Mouse (Mus musculus): ENCODE data around the gene Hsfy2. TPM values are rescaled to one million over a fixed set of nuclear protein-coding genes. Genes with fewer than 3 reads are reported as not detected.

Gene Hsfy2
- total and polyA plus RNA-seq, 3 experiments, result not detected

DNA sequence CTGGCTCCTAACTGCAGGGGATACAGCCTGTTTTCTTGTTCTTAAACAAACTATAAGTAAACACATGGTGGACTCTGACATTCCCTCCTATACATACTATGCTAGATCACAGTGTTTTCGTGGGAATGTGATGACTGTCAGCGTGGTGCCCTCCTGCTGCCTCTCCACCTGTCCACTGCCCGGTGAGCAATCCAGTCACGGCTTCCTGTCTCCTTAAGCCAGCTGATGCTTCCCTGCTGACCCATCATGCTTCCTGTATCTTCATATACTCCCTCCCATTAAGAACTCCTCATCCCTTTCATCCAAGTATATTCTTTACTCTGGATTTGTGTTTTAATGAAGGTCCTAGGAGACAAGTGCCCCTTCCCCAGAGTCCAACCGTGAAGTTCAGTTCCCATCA, 33.3 kb upstream of the Hsfy2 start:
- H3K9me3 ChIP-seq (replicated peaks; ENCODE audit: insufficient read depth, low read length), result no peaks in the 10 kb centered on the region
- H3K36me3 ChIP-seq (ENCODE audit: control insufficient read depth in 1 of 2, insufficient read depth in 2 of 2, low read length in 2 of 2), result no peaks in the 10 kb centered on the region
- no peaks in the 10 kb centered on the region for H3K27me3 ChIP-seq (ENCODE audit: control insufficient read depth in 1 of 2, insufficient read depth in 2 of 2, low read length in 2 of 2)
- H3K9ac ChIP-seq (ENCODE audit: control insufficient read depth, low read depth, low read length, poor library complexity, severe bottlenecking), result no peak overlapping the region
- H3K4me1 ChIP-seq (ENCODE audit: control insufficient read depth in 1 of 2, insufficient read depth in 2 of 2, low read length in 2 of 2), result no peaks in the 10 kb centered on the region
- no peaks in the 10 kb centered on the region for H3K79me2 ChIP-seq (ENCODE audit: control insufficient read depth, insufficient read depth, low read length, poor library complexity)
- TF ChIP-seq POLR2AphosphoS2 (IDR thresholded peaks at IDR 0.05; ENCODE audit: low read length), result no peak
- no peak for TF ChIP-seq MAFK (IDR thresholded peaks at IDR 0.05; ENCODE audit: borderline replicate concordance, low read depth, low read length)
- no peak for TF ChIP-seq GATA1 (IDR thresholded peaks at IDR 0.05; ENCODE audit: low read depth, low read length)
- no peak for TF ChIP-seq HCFC1 (IDR thresholded peaks at IDR 0.05; ENCODE audit: low read depth, low read length)
- no peak overlapping the region for H3K27ac ChIP-seq (ENCODE audit: control insufficient read depth, low read depth, low read length)
- H3K4me3 ChIP-seq (ENCODE audit: control insufficient read depth in 1 of 2, insufficient read depth in 1 of 2, low read depth in 2 of 2, low read length in 2 of 2), result no peak overlapping the region
- no peak for DNase-seq (ENCODE audit: low read depth, low spot score)

DNA sequence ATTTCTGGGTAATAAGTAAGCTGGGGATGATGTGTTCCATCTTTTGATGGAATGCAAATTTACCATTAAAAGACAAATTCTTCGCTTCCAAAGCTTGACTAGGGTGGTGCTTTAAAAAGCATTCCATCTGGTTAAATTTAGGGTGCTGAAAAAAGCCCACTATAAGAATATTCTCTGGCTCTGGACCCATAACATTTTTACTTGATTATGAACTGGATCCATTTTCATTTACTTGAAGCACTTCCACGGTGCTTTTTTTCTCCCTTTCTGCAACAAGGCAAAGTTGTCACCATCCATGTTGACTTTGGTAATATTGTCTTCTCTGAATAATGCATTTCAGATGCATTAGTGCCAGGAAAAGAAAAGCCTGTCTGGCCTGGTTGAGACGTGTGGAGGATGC, 27.4 kb upstream of the Hsfy2 start:
- Histone ChIP-seq H3K9me3 (replicated peaks; ENCODE audit: insufficient read depth, low read length) (no peaks in the 10 kb centered on the region), H3K79me2 (ENCODE audit: control insufficient read depth, insufficient read depth, low read length, poor library complexity) (no peaks in the 10 kb centered on the region), H3K4me1 (ENCODE audit: control insufficient read depth in 1 of 2, insufficient read depth in 2 of 2, low read length in 2 of 2) (no peaks in the 10 kb centered on the region), H3K36me3 (ENCODE audit: control insufficient read depth in 1 of 2, insufficient read depth in 2 of 2, low read length in 2 of 2) (no peaks in the 10 kb centered on the region), H3K27me3 (ENCODE audit: control insufficient read depth in 1 of 2, insufficient read depth in 2 of 2, low read length in 2 of 2) (no peaks in the 10 kb centered on the region), H3K9ac (ENCODE audit: control insufficient read depth, low read depth, low read length, poor library complexity, severe bottlenecking) (no peak overlapping the region), H3K27ac (ENCODE audit: control insufficient read depth, low read depth, low read length) (no peak overlapping the region), H3K4me3 (ENCODE audit: control insufficient read depth in 1 of 2, insufficient read depth in 1 of 2, low read depth in 2 of 2, low read length in 2 of 2) (no peak overlapping the region)
- DNase-seq (ENCODE audit: low read depth, low spot score), result no peak
- no peak for TF ChIP-seq CTCF (IDR thresholded peaks at IDR 0.05 in 2 of 3, conservative IDR thresholded peaks at IDR 0.05 in 1 of 3; ENCODE audit: control insufficient read depth in 1 of 3, insufficient read depth in 1 of 3, low read depth in 2 of 3, low read length in 3 of 3, poor library complexity in 1 of 3, severe bottlenecking in 1 of 3)
- TF ChIP-seq GATA1 (IDR thresholded peaks at IDR 0.05; ENCODE audit: low read depth, low read length), result no peak
- TF ChIP-seq ZNF384 (IDR thresholded peaks at IDR 0.05; ENCODE audit: low read depth, low read length), result no peak
- TF ChIP-seq POLR2A (IDR thresholded peaks at IDR 0.05; ENCODE audit: control insufficient read depth in 1 of 2, insufficient read depth in 1 of 2, low read depth in 1 of 2, low read length in 2 of 2, poor library complexity in 1 of 2), result no peak
- TF ChIP-seq TCF12 (IDR thresholded peaks at IDR 0.05; ENCODE audit: low read depth, low read length), result no peak
- TF ChIP-seq MAZ (IDR thresholded peaks at IDR 0.05; ENCODE audit: low read depth, low read length), result no peak

DNA sequence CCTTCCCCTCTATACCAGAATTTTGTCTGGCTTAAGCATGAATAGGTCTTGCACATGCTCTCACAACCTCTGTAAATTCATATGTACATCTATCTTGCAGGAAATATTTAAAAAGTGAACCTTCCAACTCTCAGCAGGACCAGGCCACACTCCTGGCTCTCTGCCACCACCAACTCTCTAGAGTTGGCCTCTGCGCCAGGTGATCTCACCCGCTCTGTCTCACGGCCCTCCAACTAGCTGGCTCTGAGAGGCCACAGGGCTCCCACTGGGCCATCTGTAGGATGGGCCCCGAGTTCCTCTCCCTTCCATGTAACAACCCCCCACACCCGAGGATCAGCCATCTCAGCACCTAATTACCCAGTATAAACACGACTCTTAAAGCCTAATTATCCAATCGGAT, 10.4 kb downstream of the Hsfy2 start:
- H3K4me3 ChIP-seq (ENCODE audit: control insufficient read depth in 1 of 2, insufficient read depth in 1 of 2, low read depth in 2 of 2, low read length in 2 of 2), result no peak overlapping the region
- no peak for TF ChIP-seq JUND (IDR thresholded peaks at IDR 0.05; ENCODE audit: low read depth, low read length)
- TF ChIP-seq ZC3H11A (IDR thresholded peaks at IDR 0.05; ENCODE audit: low read depth, low read length), result no peak
- no peak for TF ChIP-seq BHLHE40 (IDR thresholded peaks at IDR 0.05; ENCODE audit: borderline replicate concordance, low read depth, low read length)
- no peak for TF ChIP-seq RAD21 (IDR thresholded peaks at IDR 0.05; ENCODE audit: low read depth, low read length)
- no peak for TF ChIP-seq E2F4 (IDR thresholded peaks at IDR 0.05; ENCODE audit: borderline replicate concordance, low read depth, low read length)
- no peak for TF ChIP-seq CTCF (IDR thresholded peaks at IDR 0.05 in 2 of 3, conservative IDR thresholded peaks at IDR 0.05 in 1 of 3; ENCODE audit: control insufficient read depth in 1 of 3, insufficient read depth in 1 of 3, low read depth in 2 of 3, low read length in 3 of 3, poor library complexity in 1 of 3, severe bottlenecking in 1 of 3)
- TF ChIP-seq POLR2AphosphoS5 (IDR thresholded peaks at IDR 0.05; ENCODE audit: borderline replicate concordance, low read depth, low read length), result no peak
- TF ChIP-seq NELFE (IDR thresholded peaks at IDR 0.05; ENCODE audit: low read depth, low read length), result no peak
- TF ChIP-seq POLR2A (IDR thresholded peaks at IDR 0.05; ENCODE audit: control insufficient read depth in 1 of 2, insufficient read depth in 1 of 2, low read depth in 1 of 2, low read length in 2 of 2, poor library complexity in 1 of 2), result no peak
- TF ChIP-seq GATA1 (IDR thresholded peaks at IDR 0.05; ENCODE audit: low read depth, low read length), result no peak
- no peak for TF ChIP-seq HCFC1 (IDR thresholded peaks at IDR 0.05; ENCODE audit: low read depth, low read length)
- no peak for TF ChIP-seq ETS1 (IDR thresholded peaks at IDR 0.05; ENCODE audit: low read depth, low read length)
- no peak for TF ChIP-seq MXI1 (IDR thresholded peaks at IDR 0.05; ENCODE audit: low read depth, low read length)
- TF ChIP-seq MYC (IDR thresholded peaks at IDR 0.05; ENCODE audit: low read depth, low read length), result no peak
- no peaks in the 10 kb centered on the region for H3K79me2 ChIP-seq (ENCODE audit: control insufficient read depth, insufficient read depth, low read length, poor library complexity)
- no peaks in the 10 kb centered on the region for H3K9me3 ChIP-seq (replicated peaks; ENCODE audit: insufficient read depth, low read length)
- no peak overlapping the region for H3K27ac ChIP-seq (ENCODE audit: control insufficient read depth, low read depth, low read length)
- no peak overlapping the region for H3K9ac ChIP-seq (ENCODE audit: control insufficient read depth, low read depth, low read length, poor library complexity, severe bottlenecking)
- H3K27me3 ChIP-seq (ENCODE audit: control insufficient read depth in 1 of 2, insufficient read depth in 2 of 2, low read length in 2 of 2), result no peaks in the 10 kb centered on the region
- no peaks in the 10 kb centered on the region for H3K36me3 ChIP-seq (ENCODE audit: control insufficient read depth in 1 of 2, insufficient read depth in 2 of 2, low read length in 2 of 2)
- no peaks in the 10 kb centered on the region for H3K4me1 ChIP-seq (ENCODE audit: control insufficient read depth in 1 of 2, insufficient read depth in 2 of 2, low read length in 2 of 2)
- no peak for DNase-seq (ENCODE audit: low read depth, low spot score)
